Mouse (Mus musculus): ENCODE data around the gene Pmepa1.

Gene Pmepa1

GRCm38 (mm10) chr2:173225906-173226305 is 50.4 kb downstream of the Pmepa1 start:
- DNase-seq (ENCODE audit: low spot score), result no peak

DNA sequence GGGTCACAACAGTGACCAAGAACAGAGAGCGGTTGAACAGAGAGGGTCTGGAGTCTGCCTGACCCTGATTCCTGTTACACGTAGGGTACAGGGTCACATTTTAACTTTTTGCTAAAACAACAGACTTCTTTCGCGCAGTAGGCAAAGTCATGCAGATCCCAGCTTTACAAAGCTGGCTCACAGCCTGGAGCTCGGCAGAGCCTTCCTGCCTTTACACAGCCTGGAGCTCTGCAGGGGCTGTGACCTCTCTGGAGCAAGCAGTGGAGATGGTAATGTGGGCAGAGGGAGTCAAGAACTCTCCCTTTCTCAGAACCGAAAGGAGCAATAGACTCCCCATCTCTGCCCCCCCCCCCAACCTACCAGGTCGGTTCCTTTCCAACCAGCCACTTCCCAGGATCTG is 51.5 kb downstream of the Pmepa1 start:
- no peak for DNase-seq (ENCODE audit: low spot score)

GRCm38 (mm10) chr2:173224097-173224496 is 52.2 kb downstream of the Pmepa1 start:
- no peak for DNase-seq (ENCODE audit: low spot score)

GRCm38 (mm10) chr2:173223496-173223895 is 52.8 kb downstream of the Pmepa1 start:
- no peak for DNase-seq (ENCODE audit: low spot score)

- DNase-seq (ENCODE audit: low spot score), result no peak
Observed at GRCm38 (mm10) chr2:173220754-173221153, 55.6 kb downstream of the Pmepa1 start.

GRCm38 (mm10) chr2:173219256-173219954 is 56.9 kb downstream of the Pmepa1 start:
- DNase-seq (ENCODE audit: low spot score), result peak; percentile 15

GRCm38 (mm10) chr2:173218416-173219141 is 57.8 kb downstream of the Pmepa1 start, which contains the start of gene Zbp1:
TSS of gene Zbp1 (minus strand) at chr2:173218923.
- peak; percentile 42 for DNase-seq (ENCODE audit: low spot score)

DNA sequence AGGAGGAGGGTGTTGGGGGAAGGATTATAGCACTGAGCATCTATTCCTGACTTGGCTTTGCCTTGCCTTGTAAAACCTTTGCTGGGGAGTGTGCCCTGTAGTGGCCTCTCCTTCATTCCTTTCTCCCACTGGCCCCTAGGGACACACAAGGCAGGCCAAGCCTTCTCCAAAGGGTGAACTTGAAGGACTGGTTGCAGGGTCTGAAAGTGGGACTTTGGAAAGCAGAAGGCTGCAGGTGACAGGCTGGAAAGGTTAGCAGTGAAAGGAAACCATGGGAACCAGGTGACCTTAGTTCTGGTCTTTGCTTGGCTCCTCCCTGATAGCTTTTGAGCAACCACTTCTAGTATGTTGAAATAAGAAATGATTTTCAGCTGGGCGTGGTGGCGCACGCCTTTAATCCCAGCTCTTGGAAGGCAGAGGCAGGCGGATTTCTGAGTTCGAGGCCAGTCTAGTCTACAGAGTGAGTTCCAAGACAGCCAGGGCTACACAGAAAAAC is 58.5 kb downstream of the Pmepa1 start:
- DNase-seq (ENCODE audit: low spot score), result no peak

DNA sequence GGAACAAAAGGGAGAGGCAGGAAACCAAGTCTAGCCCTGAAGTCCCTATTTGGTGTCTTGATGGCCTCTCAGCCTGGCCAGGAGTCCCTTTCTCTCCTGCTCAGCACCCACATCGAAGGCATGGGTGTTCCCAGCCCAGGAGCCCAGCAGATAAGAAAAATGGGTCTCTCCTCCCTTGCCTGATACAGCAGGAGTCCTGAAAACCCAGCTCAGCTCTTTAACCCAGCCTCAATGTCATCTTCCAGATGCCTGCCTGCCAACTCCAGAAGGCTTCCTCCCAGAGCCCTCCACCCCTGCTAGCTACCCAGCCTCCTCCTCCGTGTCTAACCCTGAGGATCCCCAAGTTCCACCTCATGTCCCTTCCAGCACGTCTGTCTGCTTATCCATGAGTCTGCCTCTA is 59.1 kb downstream of the Pmepa1 start:
- DNase-seq (ENCODE audit: low spot score), result no peak

DNA sequence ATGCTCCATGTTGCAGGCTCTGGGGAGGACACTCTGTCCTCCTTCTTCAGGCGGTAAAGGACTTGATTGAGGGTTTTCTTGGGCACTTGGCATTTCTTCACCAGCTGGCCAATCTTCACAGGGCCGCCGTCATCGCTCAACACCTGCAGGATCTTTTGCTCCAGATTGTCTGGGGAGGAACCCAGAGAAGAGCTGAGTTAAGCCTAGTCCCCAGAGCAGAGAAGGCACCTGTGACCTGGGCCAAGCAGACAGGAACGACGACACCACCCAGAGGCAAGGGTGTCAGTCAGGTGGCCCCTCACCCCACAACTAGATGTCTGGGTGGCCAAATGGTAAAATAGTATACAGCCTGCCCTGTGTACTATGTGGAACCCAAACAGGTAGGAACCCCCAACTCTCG is 59.5 kb downstream of the Pmepa1 start:
- DNase-seq (ENCODE audit: low spot score), result no peak

GRCm38 (mm10) chr2:173212227-173212626 is 64.1 kb downstream of the Pmepa1 start:
- no peak for DNase-seq (ENCODE audit: low spot score)

DNA sequence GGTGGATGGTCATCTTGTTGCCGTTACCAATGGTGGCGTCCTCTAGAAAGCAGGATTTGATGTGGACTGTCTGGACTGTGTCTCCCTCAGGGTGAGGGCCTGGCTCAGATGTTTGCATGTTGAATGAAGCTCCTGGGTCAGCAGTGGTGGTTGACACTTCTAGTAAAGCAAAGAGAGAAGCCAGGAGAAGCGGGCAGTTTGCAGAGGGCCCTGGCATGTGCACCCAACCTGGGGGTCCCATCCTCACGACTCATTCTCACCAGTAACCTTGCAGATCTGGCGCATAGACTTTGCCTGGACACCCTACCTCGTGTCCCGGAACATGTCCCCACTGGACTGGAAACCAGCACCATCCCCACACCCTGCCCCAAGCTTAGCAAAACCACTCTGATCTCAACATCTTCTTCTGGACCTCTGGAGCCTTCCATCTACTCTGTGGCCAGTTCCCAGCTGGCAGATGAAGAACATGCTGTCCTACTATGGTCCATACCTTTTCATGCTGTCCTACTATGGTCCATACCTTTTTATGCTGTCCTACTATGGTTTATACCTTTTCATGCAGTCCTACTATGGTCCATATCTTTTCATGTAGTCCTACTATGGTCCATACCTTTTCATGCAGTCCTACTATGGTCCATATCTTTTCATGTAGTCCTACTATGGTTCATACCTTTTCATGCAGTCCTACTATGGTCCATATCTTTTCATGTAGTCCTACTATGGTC is 67.1 kb downstream of the Pmepa1 start:
- no peak for DNase-seq (ENCODE audit: low spot score)

DNA sequence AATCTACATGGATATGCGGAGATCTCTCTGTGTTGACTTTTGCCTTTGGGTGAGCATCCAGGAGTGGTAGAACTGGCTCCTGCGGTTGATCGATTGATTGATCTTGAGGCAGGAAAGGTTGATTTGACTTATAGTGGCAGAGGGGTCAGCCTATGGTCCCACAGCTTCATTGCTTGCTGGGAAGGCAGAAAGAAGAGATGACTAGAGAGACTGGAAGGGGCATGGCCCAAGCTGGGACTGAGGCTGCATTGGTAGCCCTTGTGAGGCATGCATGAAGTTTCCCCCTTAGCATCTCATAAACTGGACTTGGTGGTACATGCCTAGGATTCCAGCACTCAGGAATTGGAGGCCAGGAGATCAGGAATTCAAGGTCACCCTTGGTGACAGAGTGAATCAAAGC is 69.3 kb downstream of the Pmepa1 start:
- no peak for DNase-seq (ENCODE audit: low spot score)

- DNase-seq (ENCODE audit: low spot score), result no peak
Observed at GRCm38 (mm10) chr2:173205563-173206099, 70.7 kb downstream of the Pmepa1 start.

DNA sequence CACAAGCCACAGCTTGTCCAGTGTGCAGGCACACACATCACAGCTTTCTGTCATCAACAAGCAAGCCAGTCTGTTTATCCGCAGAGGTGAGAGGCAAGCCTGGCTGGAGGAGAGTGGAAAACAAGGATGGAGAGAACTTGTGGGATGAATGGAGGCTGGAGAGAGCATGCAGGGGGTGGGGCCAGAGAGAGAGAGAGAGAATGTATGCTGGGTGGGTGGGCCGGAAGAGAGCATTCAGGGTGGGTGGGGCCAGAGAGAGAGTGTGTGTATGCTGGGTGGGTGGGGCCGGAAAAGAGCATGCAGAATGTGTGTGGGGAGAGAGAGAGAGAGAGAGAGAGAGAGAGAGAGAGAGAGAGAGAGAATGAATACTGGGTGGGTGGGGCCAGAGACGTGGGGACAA is 71.7 kb downstream of the Pmepa1 start:
- DNase-seq (ENCODE audit: low spot score), result no peak

DNA sequence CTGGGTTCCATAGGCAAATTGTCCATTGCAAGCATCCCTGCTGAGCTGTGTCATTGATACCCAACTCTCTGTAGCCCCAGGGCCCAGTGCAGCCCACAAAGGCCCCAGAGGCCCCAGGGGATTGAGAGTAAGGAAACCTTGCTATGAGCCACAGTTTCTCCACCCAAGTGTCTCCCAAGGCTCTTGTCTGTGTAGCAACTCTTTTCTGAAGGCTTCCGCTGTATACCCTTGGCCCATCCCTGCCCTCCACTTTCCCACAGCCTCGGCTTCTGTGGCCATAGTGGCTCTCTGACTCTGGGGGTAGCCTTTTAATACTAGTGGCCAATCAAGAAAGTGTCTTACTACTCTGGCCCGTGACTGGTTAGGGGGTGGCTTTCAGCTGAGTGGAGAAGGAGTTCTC is 72.6 kb downstream of the Pmepa1 start:
- no peak for DNase-seq (ENCODE audit: low spot score)

DNA sequence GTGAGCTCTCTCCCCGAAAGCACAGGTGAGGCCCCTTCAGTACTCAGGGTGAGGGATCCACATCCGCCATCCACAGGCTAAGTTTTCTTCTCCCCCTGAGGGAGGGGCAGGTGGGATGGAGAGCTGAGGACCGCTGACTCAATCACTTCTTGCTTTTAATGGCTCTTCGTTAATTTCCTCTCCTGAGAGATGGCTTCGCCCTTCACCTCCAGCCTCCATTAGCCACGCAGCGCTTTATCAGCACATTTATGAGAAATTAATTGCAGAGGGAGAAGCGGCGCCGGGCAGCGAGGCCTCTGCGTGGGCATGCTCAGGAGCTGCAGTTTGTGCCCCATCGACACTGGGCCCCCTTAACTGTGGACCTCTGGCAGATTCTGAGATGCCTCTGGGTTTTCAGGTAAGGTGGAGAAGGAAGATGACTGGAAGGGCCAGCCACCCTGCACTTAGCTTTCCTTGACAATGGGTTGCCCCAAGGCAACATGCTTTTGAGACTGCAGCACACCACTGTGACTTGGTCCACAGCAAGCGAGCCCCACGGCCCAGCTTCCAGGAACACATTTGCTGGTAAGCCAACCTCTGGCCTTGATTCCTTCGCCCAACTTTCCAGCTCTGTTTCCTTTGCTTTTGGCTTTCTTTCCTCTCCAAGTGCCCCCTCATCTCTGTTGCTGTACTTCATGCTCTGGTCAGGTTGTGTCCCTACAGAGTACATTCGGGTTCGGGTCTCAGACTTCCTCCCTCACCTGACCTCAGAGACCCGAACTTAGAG is 73.2 kb downstream of the Pmepa1 start:
- no peak for DNase-seq (ENCODE audit: low spot score)

GRCm38 (mm10) chr2:173194796-173195195 is 81.5 kb downstream of the Pmepa1 start:
- no peak for DNase-seq (ENCODE audit: low spot score)

DNA sequence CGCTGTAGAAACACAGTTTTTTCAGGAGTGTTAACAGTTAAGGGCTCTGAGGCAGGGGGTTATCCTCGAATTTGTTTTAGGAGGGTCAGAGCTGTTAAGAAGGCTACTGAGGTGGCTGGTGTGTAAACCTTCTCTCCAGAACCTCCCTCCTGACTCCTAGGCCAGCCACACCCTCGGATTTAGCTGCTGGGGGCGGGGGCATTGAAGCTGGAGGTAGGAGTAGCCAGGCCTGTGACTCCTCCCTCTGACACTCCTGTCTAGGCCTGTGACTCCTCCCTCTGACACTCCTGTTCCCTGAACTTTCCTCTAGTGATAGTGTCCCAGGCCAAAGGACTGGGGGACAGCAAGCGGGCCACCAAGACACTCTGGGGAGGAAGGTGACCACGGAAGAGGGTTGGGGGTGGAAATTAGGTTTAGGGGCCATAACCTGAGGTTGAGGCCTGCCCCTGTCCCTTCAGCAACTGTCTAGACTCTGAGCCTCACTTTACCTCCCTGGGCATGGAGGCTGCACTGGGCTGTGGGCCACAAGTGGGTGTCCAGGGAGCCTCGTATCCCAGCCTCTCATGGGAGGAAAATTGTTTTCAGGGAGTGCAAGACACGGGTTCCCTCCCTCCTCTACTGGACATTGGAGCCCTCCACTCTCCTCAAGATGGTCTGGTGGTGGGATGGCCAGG is 89.0 kb downstream of the Pmepa1 start:
- DNase-seq (ENCODE audit: low spot score), result no peak

DNA sequence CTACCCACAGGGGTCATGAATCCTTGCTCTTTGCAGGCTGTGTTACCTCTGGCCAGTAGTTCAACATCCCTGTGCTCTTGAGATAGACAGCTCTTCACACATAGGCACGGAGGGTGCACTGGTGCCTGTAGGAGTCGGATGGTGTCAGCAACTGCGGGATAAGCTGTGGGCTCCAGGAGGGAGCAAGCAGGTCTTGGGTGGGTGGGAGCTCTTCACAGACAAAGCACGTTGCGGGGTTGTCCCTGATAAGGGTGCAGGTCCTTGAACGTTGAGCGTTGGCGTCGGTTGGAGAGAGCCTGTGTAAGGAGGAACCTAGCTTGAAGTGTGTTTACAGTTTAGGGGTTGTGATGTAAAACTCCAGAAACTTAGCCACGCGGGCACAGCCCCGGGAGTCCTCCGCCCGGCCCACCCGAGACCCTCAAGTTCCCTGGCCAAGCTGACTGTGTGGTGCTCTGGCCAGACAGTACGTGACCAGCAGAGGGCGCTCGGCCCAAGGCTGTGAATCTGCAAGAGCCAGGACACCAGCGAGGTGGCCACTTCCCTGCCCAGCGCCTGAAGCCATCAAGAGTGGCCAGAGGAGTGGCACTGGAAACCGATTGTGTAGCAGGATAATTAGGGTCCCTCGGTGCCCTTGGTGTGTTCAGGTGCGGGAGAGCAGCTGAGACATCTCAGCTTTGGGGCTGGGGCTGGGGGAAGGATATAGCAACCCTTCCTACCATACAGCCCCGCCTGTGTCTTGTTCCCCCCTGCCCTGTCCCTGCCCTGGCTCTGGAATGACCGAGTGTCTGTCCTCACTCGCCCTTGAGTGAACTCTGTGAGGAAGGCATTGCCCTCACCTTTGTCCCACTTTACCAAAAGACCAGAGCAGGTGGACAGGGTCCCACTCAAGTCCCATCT is 90.0 kb downstream of the Pmepa1 start:
- peak; percentile 53 for DNase-seq (ENCODE audit: low spot score)
